Mouse (Mus musculus): ENCODE measurements around the gene Zkscan14. TPM values are rescaled to one million over a fixed set of nuclear protein-coding genes. Genes with fewer than 3 reads are reported as not detected.
"Not testable (repeated sequence)": the region's sequence is repeated elsewhere in the genome, so short reads cannot be mapped to it uniquely, and the experiment has no call there.

The Zkscan14 gene
- polyA plus RNA-seq, 2 experiments = 2.2 to 4.3 TPM

- Histone ChIP-seq H3K4me2 (ENCODE audit: low read depth) (no peak overlapping the region), H3K27me3 (ENCODE audit: control insufficient read depth, insufficient read depth, low read length) (no peaks in the 10 kb centered on the region), H3K9me3 (ENCODE audit: control insufficient read depth, low read length) (no peaks in the 10 kb centered on the region), H3K4me1 (replicated peaks; ENCODE audit: control insufficient read depth in 2 of 2, insufficient read depth in 2 of 2, low read length in 1 of 2) (no peaks in the 10 kb centered on the region), H3K9ac (replicated peaks) (no peak overlapping the region), H3K27ac (no peak overlapping the region), H3K36me3 (replicated peaks; ENCODE audit: control insufficient read depth, insufficient read depth, low read depth) (peaks cover 1% of the 10 kb centered on the region), H3K4me3 (ENCODE audit: insufficient read depth in 1 of 2, low read depth in 2 of 2, low read length in 2 of 2) (no peak overlapping the region)
- ATAC-seq (ENCODE audit: insufficient read depth) (no peak), DNase-seq (ENCODE audit: low read depth in 3 of 3, low spot score in 3 of 3) (no peak)
- WGBS (ENCODE audit: insufficient replicate concordance) = 75% methylated on average over 3 of the region's 3 CpGs
- TF ChIP-seq CTCF (IDR thresholded peaks at IDR 0.05; ENCODE audit: low read depth) = no peak
- no peak for TF ChIP-seq EP300 (IDR thresholded peaks at IDR 0.05; ENCODE audit: low read depth)
Measured at GRCm38 (mm10) chr5:145213505-145213904, 11.8 kb upstream of the Zkscan14 start.

- ATAC-seq (ENCODE audit: insufficient read depth) (no peak), DNase-seq (ENCODE audit: low read depth in 3 of 3, low spot score in 3 of 3) (no peak)
- Histone ChIP-seq H3K9me3 (ENCODE audit: control insufficient read depth, low read length) (no peaks in the 10 kb centered on the region), H3K4me1 (replicated peaks; ENCODE audit: control insufficient read depth in 2 of 2, insufficient read depth in 2 of 2, low read length in 1 of 2) (0 out of 4 replicates have a peak, but pooled peaks cover 0 to 2% of the 10 kb centered on the region in 2 experiments), H3K9ac (replicated peaks) (no peak overlapping the region), H3K27ac (no peak overlapping the region), H3K27me3 (ENCODE audit: control insufficient read depth, insufficient read depth, low read length) (no peaks in the 10 kb centered on the region), H3K4me3 (ENCODE audit: insufficient read depth in 1 of 2, low read depth in 2 of 2, low read length in 2 of 2) (no peak overlapping the region), H3K4me2 (ENCODE audit: low read depth) (no peak overlapping the region), H3K36me3 (replicated peaks; ENCODE audit: control insufficient read depth, insufficient read depth, low read depth) (no peaks in the 10 kb centered on the region; the same call in none of the 2 replicates)
- WGBS (ENCODE audit: insufficient replicate concordance) = 72% methylated on average over 4 of the region's 4 CpGs
- TF ChIP-seq EP300 (IDR thresholded peaks at IDR 0.05; ENCODE audit: low read depth) (no peak), CTCF (IDR thresholded peaks at IDR 0.05; ENCODE audit: low read depth) (no peak)
Measured at GRCm38 (mm10) chr5:145212216-145212615, 10.5 kb upstream of the Zkscan14 start.

- H3K4me1 ChIP-seq (replicated peaks; ENCODE audit: control insufficient read depth in 2 of 2, insufficient read depth in 2 of 2, low read length in 1 of 2) = 0 out of 4 replicates have a peak, but pooled peaks cover 0 to 2% of the 10 kb centered on the region in 2 experiments
- no peaks in the 10 kb centered on the region; the same call in none of the 2 replicates for H3K36me3 ChIP-seq (replicated peaks; ENCODE audit: control insufficient read depth, insufficient read depth, low read depth)
- TF ChIP-seq EP300 (IDR thresholded peaks at IDR 0.05; ENCODE audit: low read depth) (no peak), CTCF (IDR thresholded peaks at IDR 0.05; ENCODE audit: low read depth) (no peak)
- DNase-seq (ENCODE audit: low read depth in 3 of 3, low spot score in 3 of 3) = no peak
- WGBS (ENCODE audit: insufficient replicate concordance) = 89% methylated on average over 4 of the region's 4 CpGs
- H3K9ac ChIP-seq (replicated peaks) = no peak overlapping the region
- no peak for ATAC-seq (ENCODE audit: insufficient read depth)
- H3K9me3 ChIP-seq (ENCODE audit: control insufficient read depth, low read length) = no peaks in the 10 kb centered on the region
- no peak overlapping the region for H3K4me3 ChIP-seq (ENCODE audit: insufficient read depth in 1 of 2, low read depth in 2 of 2, low read length in 2 of 2)
- H3K4me2 ChIP-seq (ENCODE audit: low read depth) = no peak overlapping the region
- H3K27ac ChIP-seq = no peak overlapping the region
- H3K27me3 ChIP-seq (ENCODE audit: control insufficient read depth, insufficient read depth, low read length) = no peaks in the 10 kb centered on the region
Measured at GRCm38 (mm10) chr5:145211340-145211739, 9.7 kb upstream of the Zkscan14 start.

GRCm38 (mm10) chr5:145208391-145208790 lies 6.7 kb upstream of the Zkscan14 start:
- H3K4me3 ChIP-seq (ENCODE audit: insufficient read depth in 1 of 2, low read depth in 2 of 2, low read length in 2 of 2); H3K36me3 ChIP-seq (replicated peaks; ENCODE audit: control insufficient read depth, insufficient read depth, low read depth); ATAC-seq (ENCODE audit: insufficient read depth); H3K9me3 ChIP-seq (ENCODE audit: control insufficient read depth, low read length); H3K4me1 ChIP-seq (replicated peaks; ENCODE audit: control insufficient read depth in 2 of 2, insufficient read depth in 2 of 2, low read length in 1 of 2); H3K27ac ChIP-seq; H3K4me2 ChIP-seq (ENCODE audit: low read depth); H3K9ac ChIP-seq (replicated peaks); DNase-seq (ENCODE audit: low read depth in 3 of 3, low spot score in 3 of 3); H3K27me3 ChIP-seq (ENCODE audit: control insufficient read depth, insufficient read depth, low read length): not testable (repeated sequence)
- 58% methylated on average over 11 of the region's 11 CpGs for WGBS (ENCODE audit: insufficient replicate concordance)

GRCm38 (mm10) chr5:145207954-145208353 lies 6.3 kb upstream of the Zkscan14 start:
- ATAC-seq (ENCODE audit: insufficient read depth) (no peak), DNase-seq (ENCODE audit: low read depth in 3 of 3, low spot score in 3 of 3) (no peak)
- H3K27me3 ChIP-seq (ENCODE audit: control insufficient read depth, insufficient read depth, low read length) = no peaks in the 10 kb centered on the region
- no peaks in the 10 kb centered on the region; the same call in none of the 2 replicates for H3K36me3 ChIP-seq (replicated peaks; ENCODE audit: control insufficient read depth, insufficient read depth, low read depth)
- no peak overlapping the region for H3K4me2 ChIP-seq (ENCODE audit: low read depth)
- H3K4me3 ChIP-seq (ENCODE audit: insufficient read depth in 1 of 2, low read depth in 2 of 2, low read length in 2 of 2) = no peak overlapping the region
- no peaks in the 10 kb centered on the region for H3K9me3 ChIP-seq (ENCODE audit: control insufficient read depth, low read length)
- 71% methylated on average over 6 of the region's 6 CpGs for WGBS (ENCODE audit: insufficient replicate concordance)
- no peak overlapping the region for H3K27ac ChIP-seq
- H3K4me1 ChIP-seq (replicated peaks; ENCODE audit: control insufficient read depth in 2 of 2, insufficient read depth in 2 of 2, low read length in 1 of 2) = peaks cover 9% of the 10 kb centered on the region in 2 experiments
- no peak overlapping the region for H3K9ac ChIP-seq (replicated peaks)
- no peak for TF ChIP-seq CTCF (IDR thresholded peaks at IDR 0.05; ENCODE audit: low read depth)
- no peak for TF ChIP-seq EP300 (IDR thresholded peaks at IDR 0.05; ENCODE audit: low read depth)
